Mouse (Mus musculus) spleen, postnatal 10 days (tissue): ENCODE data around the gene Mup19.
"Not testable (repeated sequence)": the region's sequence is repeated elsewhere in the genome, so short reads cannot be mapped to it uniquely, and the experiment has no call there.

ENCODE experiments used
- DNase-seq, 2 experiments: peaks; one replicate each; pipeline ENCODE4 v3.0.0; 2021 to 2022; ENCODE audit warnings: low spot score in 2 of 2

Gene Mup19

GRCm38 (mm10) chr4:61782169-61782568 lies at the start of gene Mup19:
Gene Mup19, minus strand, starts transcription at chr4:61782269.
- DNase-seq = not testable (repeated sequence)

- DNase-seq = no peak
These were observed 47.1 kb upstream of the Mup19 start for GRCm38 (mm10) chr4:61829211-61829610.

DNA sequence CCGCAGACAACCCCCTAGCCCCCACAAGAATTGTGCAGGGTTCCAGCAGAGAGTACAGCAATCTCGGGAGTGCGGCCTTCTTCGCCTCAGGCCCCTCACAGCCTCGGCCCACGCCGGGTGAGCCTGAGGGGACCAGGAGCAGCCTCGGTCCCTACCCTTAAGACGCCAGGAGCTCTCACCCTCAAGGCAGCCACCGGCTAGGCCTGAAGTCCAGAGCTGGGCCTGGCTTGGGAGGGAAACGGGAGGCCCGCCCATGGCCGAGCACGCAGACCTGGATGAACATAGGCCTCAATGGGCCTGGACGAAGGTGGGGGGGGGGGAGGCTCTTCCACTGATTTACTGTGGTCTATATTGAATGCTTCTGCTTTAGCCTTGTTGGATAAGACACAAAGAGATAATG lies 41.1 kb upstream of the Mup19 start:
- DNase-seq = no peak

DNA sequence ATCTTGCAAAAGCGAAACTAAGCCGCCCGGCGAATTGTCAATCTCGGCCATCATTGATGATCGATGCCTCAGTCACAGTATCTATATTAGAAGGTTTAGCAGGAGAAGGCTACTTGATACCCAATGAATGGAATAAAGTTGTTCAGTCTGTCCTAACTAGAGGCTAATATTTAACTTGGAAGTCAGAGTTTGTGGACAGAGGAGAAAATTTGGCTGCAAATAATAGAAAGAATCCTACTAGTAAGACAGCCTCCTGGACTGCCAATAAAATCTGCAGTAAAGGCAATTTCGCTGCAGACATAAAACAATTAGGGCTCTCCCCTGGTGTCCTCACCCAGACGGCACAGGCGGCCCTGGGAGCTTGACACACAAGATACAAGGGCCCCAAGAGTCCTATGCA lies 40.5 kb upstream of the Mup19 start:
- DNase-seq = not testable (repeated sequence)

DNA sequence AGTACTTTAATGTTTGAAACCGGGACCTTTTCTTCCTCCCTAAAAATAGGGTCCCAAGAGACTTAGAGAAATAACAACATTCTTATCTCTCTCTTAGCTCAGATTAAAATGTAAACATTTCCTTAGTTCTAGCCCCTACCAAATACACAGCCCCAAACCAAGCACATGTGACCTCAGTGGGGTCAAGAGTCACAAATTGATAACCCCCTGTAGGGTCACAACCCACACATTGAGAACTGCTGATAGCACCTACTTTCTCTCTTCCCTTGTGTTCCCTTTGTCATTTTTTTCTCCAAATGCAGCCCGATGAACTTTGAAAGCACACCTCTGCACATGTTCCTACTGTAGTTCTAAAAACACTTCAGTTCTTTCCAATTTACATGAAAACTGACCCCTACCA lies 33.5 kb upstream of the Mup19 start:
- no peak for DNase-seq

DNA sequence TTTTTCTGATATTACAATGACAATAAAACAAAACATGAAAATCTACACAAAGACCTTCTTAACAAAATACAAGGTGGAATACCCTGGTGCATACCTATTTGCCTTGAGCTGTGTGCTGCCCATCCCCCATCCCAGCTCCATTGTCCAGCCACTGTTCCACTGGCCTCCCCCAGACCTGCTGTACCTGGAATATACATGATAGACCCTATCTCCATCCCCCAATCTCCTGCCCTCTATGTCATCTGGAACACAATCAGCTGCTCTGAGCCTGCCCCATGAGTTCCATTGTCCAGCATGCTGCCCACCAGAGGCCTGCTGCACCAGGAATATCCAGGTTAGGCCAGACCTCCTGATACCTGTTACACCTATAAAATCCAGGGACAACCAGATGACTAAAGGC lies 31.4 kb upstream of the Mup19 start:
- no peak for DNase-seq

GRCm38 (mm10) chr4:61811193-61811592 lies 29.1 kb upstream of the Mup19 start:
- DNase-seq = not testable (repeated sequence)

DNA sequence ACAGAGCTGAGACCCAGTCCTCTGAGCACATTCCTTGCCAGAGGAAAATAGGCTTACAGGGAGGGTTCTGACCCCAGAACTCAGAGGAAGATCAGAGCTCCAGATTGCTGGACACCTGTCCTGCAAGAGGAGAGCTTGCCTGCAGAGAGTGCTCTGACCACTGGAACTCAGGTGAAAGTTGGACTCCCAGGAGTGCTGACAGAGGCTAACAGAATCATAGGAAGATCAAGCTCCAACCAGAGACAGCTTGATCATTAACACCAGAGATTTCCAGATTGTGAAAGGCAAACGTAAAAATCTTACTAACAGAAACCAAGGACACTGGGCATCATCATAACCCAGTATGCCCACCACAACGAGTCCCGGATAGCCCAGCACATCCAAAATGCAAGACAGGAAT lies 26.9 kb upstream of the Mup19 start:
- DNase-seq = not testable (repeated sequence)

DNA sequence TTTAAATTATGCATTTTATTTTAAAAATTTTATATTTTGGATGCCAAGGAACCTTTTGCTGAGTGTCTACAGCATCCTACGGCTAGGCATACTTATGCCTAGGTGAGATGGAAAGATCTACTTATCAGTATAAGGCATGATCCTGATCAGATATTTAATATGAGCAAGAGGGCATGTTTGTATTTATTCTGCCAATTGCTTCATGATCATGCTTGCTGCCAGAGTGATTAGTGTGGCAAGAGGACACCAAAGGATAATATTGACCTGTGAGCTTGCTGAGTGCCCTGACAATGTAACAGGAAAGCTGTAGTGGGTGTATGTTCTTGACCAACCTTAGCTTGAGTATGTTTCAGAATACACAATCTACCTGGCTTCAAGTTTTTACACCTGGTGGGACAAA lies 7.6 kb upstream of the Mup19 start:
- not testable (repeated sequence) for DNase-seq

- DNase-seq = not testable (repeated sequence)
These were observed 2.2 kb upstream of the Mup19 start for GRCm38 (mm10) chr4:61784231-61784630.
